Mouse (Mus musculus): ENCODE results near the gene Klhl30.

The Klhl30 gene

DNA sequence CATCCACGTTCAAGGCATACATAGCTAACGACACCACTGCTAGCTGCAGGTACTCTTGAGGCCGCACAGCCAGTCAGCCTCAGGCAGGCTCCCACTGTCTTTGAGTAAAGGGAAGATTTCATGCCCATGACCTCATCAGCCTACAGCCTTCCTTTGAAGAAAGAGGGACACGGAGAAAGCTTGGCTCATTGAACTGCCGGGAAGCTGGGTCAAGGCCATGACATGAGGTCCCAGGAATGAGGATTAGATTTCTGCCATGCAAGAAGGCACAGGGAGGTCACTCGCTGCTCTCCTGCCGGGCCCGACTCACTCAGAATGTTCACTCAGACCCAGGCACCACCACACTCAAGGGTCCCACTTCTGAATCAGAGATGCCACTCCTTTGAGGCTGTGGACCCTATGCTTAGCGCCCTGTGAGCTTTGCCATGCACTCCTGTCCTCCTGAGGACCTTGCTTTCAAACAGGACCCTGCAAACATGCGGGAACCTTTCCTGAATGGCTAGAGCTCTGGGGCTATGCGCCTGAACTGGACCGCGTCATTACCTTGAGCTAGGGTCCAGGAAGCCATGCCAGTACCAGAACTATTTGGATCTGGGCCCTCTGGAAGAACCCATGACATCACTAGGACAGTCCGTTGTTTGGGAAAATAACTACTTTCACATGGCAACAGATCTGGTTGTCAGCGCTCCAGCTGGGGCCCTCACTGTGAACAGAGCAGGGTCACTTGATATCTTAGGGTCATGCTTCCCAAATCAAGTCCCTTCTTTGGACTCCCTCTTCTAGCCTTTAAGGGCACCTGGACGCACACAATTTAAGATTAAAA lies 14.2 kb downstream of the Klhl30 start:
- in situ Hi-C loops (cut with MboI, MseI), result no loop called here

DNA sequence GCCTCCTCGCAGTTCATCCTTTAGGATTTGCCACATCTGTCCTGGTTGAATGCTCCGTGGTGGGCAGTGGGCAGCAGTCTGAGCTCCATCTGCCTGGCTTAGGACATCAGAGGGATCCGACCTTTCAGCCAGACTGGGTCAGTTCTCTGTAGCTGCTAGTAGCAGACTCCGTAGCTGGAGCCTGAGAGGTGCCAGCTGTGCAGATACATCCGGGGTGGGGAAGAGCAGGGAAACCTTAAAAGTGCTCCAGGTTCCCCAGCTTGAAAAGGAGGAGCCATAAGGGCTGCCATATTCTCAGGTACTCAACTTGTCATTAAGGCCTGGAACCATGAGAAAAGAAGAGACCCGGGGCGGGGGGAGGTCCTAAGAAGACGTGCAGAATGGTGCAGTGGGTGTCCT lies 15.0 kb downstream of the Klhl30 start:
- in situ Hi-C loops (cut with MboI, MseI), result no loop called here

DNA sequence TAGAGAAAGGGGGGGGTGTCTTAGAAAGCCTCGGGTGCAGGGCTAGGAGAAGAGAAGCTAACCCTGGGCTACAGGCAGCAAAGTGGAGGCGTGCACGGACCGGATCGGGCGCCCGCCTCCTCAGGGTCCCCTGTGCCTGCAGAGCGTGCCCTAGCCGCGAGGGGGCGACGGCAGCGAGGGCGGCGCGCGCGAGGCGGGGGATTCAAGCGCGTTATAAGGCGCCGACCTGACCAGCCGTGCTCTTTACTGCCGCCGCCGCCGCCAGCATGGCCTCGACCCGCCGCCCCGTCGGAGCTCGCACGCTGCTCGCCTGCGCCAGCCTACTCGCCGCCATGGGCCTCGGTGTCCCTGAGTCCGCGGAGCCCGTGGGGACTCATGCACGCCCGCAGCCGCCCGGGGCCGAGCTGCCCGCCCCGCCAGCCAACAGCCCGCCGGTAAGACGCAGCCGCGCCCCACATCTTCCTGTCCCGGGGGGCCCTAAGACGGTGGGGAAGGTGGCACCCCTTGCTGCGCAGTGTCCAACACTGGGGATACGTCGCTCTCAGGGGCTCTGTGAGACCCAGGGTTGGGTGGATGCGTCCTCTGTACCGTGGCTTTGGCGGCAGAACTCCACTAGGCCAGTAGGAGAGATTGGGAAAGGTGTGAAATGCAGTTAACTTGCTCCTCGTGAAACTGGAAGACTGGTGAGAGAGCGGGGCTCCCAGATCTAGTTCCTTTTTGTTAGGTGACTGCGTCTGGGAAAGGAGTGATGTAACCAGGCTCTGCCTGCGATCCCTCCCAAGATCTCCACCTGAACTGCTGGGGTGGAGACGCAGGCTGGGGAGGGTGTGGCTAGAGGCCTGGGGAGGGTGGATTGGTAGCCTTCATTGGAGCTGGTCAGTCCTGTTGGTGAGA lies 15.6 kb downstream of the Klhl30 start, which contains the start of gene Erfe:
TSS of gene Erfe (plus strand) at position 216 of the 894 bp plus-strand sequence.
- in situ Hi-C loops (cut with MboI, MseI), result no loop called here

DNA sequence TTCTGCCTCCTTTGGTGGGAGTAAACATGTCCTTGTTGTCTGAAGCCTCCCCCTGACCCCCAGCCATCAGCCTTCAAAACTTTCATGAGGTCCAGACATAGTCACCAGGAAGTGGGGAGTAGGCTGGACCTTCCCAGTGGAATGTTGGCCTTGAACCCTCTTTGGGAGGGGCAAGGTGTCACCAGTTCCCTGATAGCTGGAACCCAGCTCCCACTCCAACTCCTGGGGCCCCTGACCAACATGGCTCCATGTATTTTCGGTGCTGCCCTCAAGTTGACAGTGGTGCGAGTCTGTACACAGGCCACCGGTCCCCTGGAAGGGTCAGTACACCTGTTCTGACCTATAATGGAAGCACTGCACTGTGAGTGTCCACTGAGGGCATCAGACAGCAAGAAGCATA lies 16.5 kb downstream of the Klhl30 start:
- in situ Hi-C loops (cut with MboI, MseI), result no loop called here

DNA sequence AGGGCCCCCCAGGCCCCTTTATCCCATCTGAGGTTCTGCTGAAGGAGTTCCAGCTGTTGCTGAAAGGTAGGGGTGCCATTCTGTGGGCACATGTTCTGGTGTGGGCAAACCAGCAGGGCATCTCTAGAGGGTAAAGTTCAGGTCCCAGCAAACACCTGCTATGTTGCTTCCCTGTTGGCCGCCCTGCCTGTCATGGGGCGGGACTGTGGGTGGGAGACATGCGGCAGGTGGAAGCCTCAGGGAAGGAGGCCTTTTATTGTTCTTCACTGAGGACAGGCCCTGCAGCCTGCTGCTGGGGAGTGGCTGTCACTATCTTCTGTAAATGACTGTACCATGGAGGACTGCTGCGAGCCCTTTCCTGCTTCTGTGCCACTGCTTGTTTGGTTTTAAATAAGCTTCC lies 18.6 kb downstream of the Klhl30 start:
- in situ Hi-C loops (cut with MboI, MseI), result no loop called here

DNA sequence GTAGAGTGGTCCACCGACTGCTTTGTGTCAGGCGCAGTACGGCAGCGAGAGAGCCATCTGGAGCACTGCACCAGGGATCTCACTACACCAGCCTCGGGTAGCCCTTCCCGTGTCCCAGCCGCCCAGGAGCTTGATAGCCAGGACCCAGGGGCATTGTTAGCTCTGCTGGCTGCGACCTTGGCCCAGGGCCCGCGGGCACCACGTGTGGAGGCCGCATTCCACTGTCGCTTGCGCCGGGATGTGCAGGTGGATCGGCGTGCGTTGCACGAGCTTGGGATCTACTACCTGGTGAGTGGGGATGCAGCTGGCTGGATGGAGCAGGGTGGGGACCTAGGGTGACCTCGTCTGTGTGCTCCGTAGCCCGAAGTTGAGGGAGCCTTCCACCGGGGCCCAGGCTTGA lies 19.2 kb downstream of the Klhl30 start:
- in situ Hi-C loops (cut with MboI, MseI), result no loop called here

DNA sequence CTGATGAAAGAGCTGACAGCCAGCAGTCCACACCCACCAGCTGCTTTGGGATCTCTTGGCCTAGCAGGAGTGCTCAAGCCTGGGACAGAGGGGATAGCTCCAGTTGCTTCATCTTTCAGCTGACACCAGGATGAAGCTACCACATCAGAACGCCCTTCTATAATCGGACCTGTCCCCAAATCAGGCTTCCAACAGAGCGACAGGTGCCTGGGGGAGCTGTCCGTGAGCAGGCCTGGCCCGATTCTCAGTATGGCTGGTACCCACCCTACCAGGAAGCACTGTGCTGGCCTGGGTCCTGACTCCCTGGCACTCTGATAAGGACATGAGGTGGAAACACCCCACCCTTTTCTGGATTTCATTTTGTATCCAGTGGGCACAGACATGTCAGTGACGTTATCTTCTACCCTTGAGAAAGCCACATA lies 22.6 kb downstream of the Klhl30 start:
- in situ Hi-C loops (cut with MboI, MseI), result no loop called here

DNA sequence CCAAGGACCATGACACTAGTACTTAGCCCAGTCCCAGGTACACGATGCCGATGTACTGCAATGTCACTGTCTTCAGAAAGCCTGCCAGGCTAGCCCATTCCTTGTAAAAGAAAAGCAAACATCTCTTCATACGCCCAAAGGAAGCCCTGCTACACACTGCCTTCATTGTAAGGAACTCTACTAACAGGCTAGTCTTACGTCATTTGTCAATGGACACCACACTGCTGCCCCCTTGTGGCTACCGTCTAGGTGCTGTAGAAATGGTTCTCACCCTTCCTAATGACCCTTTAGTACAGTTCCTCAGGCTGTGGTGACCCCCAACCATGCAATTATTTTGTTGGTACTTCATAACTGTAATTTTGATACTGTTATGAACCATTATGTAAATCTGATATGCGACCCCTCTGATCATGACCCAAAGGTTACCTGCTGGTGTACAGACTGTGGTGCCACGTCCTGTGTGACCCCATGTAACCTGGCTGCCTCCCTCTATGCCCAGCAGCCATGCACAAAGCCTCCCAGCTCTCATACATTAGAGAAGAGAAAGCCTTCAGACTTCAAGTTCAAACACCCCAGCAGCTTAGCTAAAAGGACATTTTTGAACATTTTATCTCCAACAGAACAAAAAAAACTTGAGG lies 29.8 kb downstream of the Klhl30 start:
- in situ Hi-C loops (cut with MboI, MseI), result no loop called here

DNA sequence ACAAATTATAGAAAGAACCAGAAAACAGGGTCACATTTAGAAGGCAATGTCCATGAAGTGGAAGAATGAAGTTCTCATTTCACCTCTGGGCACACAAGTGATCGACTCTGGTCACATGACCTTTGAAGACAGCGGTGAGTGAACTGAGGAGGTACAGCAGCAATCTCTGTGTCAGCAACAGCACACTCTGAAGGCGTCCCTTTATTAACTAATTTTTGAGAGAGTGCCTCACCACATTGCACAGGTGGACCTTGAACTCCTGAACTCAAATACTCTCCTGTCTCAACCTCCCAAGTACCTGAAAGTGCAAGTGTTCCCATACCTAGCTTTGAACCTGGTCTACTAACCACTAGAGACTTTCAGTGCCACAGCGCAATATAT lies 30.3 kb downstream of the Klhl30 start:
- in situ Hi-C loops (cut with MboI, MseI), result no loop called here

DNA sequence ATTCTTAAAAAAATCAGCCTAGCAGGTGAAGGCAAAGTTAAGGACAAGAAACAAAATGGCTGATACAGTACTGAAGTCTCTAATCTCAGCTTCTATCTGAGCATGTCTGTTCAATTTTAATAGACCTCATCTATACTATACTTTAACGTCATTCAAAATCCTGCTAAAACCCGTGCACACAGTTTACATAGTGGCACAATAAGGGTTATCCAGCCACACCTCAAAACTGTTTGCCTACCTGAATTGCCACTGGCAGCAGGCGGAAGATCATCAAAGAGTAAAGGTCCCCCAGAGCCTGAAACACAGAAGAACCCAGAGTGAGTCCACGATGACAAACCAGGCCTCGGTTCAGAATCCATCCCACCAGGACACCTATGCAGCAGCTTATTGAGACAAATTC lies 39.6 kb downstream of the Klhl30 start:
- in situ Hi-C loops (cut with MboI, MseI), result no loop called here

DNA sequence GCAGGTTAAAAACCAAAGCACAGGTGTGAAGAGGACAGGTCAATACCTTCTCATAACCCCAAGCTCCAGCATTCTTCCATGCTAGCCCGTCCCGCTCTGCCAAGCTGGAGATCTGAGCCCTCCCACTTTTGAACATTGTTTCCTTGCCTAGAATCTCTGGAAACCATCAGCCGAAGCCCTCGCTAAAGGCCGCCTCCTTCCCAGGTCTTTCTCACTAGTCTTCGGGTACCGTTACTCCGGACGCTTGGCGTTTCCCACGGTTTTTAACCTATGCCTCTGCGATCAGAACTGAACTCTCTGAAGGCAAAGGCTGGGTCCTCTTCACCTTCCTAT lies 47.1 kb downstream of the Klhl30 start:
- in situ Hi-C loops (cut with MboI, MseI), result no loop called here

DNA sequence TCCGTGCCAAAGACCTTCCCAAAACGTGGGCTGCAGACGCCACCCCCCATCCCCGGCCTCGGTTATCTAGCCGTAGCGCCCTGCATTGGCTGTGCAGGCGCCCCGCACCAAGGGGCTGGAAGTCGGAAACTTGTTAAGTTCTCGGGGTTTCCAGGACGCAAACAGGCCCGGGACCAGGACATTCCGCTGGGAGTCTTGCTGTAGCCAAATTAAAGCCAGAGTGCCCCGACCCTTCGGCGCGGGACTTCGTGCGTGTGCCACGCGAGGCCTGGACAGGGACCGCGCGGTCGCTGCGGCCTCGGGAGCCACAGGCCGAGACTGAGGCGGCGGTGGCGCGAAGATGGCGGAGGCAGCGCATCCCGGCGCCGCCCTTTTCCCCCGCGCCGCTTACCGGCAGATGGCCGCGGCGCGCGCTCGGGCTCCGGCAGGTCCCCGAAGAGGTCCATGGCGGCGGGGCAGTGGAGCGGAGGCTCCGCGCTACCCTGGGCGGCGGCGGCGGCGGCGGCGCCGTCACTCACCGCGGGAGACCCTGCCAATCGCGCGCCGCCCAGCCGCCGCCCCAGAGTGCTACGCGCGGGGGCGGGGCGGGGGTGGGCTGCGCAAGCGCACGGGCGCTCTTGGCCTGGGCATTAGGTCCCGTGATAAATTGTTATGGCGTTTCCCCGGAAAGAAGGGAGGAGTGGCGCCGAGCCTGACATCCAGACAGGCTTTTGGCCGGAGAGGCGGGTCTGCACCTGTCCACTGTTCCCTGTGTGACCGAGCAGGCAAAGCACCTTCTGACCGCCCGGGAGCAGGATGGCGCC lies 47.6 kb downstream of the Klhl30 start, which contains the start of gene Ilkap:
TSS of gene Ilkap (minus strand) at position 556 of the 803 bp plus-strand sequence.
- in situ Hi-C loops (cut with MboI, MseI), result no loop called here

DNA sequence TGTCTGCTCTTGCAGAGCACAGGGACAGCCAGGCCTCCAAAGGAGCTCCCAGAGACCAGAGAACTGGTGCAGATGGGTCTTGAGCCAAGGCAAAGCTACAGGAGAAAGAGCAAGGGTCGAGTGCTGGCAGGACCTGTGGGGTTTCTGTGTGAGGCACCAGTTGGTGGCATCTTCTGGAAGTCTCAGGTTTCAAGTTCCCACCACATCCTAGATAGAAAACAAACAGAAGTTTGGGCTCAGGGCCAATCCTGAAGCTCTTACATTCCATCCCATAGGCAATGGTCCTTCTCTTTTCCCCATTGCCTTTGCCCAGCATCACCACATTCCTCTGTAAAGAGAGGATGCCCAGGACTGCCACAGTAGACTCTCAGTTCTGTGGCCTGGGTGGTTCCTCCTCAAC lies 54.2 kb downstream of the Klhl30 start:
- in situ Hi-C loops (cut with MboI, MseI), result loop anchor here in 1 of 2 experiments (25.0 kb wide), 1 partner anchor 1232 kb away; the partner anchor contains the start of genes Cops9 and Otos

DNA sequence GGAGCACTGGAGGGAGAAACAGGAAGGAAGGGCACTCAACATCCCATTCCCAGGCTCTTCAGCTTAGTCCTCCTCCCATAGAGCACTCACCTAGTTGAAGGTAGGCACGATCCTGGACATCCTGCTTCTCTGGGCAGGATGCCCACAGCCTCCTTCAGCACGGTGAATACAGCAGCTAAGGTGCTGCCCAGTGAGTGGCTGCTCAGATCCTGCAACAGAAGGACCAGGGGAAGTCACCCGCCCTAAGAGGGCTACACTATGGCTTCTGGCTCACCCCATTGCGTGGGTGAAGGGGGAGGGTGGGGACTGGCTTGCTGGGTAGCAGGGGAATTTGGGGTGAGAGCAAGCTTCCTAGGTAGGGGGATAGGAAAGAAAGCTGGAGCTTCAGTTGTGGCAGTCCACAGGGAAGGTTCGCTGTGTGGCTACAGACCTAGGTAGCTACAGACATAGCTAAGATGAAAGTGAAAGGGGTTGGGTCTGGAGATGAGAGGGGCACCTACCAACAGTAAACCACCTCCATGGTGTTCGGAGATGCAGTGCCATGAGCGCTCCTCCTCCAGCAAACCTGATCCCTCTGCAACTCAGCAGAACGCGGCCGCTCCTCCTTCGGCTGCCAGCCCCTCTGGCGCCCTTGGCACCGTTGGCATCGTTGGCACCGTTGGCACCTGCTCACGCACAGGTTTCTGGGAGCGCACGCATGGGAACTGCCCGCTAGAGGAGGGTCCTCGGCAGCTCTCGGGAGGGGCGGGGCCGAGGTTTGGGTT lies 54.8 kb downstream of the Klhl30 start:
- in situ Hi-C loops (cut with MboI, MseI), result loop anchor here in 1 of 2 experiments (25.0 kb wide), 1 partner anchor 1232 kb away; the partner anchor contains the start of genes Cops9 and Otos

DNA sequence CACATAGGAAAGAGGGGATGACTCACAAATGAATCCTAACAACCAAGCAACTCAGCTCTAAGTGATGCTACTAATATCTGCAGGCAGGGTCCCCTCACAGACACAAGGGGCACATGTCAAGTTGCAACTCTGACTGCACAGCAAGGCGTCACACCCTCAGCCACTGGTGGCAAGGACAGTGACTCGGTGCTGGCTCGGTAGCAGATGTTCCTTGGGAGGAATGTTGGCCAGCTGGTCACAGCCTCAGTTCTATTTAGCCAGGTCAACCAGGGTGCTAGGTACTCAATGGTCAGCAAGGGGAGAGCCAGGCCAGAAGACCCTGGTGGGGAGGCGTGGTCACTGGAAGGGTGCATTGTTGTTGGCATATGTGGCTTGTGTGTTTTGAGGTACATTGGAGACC lies 57.0 kb downstream of the Klhl30 start:
- in situ Hi-C loops (cut with MboI, MseI), result loop anchor here in 1 of 2 experiments (25.0 kb wide), 1 partner anchor 1229 kb away; the partner anchor contains the start of genes Cops9 and Otos

DNA sequence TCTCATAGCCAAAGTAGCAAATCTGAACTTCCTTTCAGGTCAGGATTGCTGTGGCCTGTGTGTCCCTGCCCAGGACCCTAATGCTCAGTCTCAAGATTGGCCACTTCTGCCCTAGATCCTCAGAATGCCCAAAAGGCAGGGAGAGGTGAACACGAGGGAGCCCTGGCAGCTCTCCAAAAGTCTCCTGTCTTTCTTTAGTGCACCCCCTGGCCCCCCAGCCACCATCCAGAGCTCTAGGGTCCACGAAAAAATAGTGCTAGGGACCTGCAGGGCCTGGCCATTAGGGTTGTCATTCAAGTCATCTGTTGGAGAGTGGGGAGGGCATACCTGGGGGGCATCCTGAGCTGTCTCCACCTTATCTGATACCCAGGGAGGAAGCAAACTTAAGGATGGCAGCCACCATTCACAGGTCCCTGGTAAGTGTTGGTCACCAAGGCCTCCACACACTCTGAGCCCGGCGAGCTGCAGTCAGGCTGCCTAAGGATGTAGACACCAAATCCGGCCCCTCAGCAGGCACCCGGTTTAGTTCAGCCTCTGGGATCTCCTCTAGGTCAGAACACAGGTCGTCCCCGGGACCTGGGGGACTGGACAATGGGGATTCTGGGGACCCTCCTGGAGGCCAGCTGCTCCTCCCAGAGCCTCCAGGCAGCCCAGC lies 60.9 kb downstream of the Klhl30 start:
- in situ Hi-C loops (cut with MboI, MseI), result loop anchor here in 1 of 2 experiments (25.0 kb wide), 1 partner anchor 1226 kb away; the partner anchor contains the start of genes Cops9 and Otos
